Comparison of ENCODE assay signal across 10 mouse cellular contexts in genomic region chr2:74426746-74427145, GRCm38 (mm10).
DNase-seq lines count a peak whose midpoint lies in the region; ATAC-seq lines count a peak whose summit lies in the region.
"Had no signal": no experiment of that assay in that cellular context is flagged by ENCODE, and none has a peak within 500 bp of the region (broad histone marks: within the 10 kb centered on the region; RNA-seq: fewer than 3 reads in every experiment).

No protein-coding gene starts in this region.

- H3K4me1 ChIP-seq in heart, embryonic 10.5 days: no peaks in the 10 kb centered on the region

- intact Hi-C loops in left cerebral cortex, postnatal 36 days (cut with DNase I): no loop called here

- H3K36me3 ChIP-seq in heart, embryonic 10.5 days: no peaks in the 10 kb centered on the region

- no peak overlapping the region for H3K4me3 ChIP-seq in heart, embryonic 10.5 days

- H3K27me3 ChIP-seq in heart, embryonic 10.5 days (ENCODE audit: insufficient read depth, poor library complexity, severe bottlenecking): no peaks in the 10 kb centered on the region

- WGBS in heart, embryonic 10.5 days: 75% methylated on average over 15 of the region's 15 CpGs

- H3K9me3 ChIP-seq in heart, embryonic 10.5 days: no peaks in the 10 kb centered on the region

- no peak overlapping the region for H3K27ac ChIP-seq in heart, embryonic 10.5 days
- H3K27ac ChIP-seq: macrophage had no signal

- DNase-seq in left cerebral cortex, adult 11 months (ENCODE audit: low spot score): peak; percentile 29
- DNase-seq in left cerebral cortex, postnatal 36 days (ENCODE audit: low spot score in 2 of 2): no peak
- peak; percentile 25 to 38 for DNase-seq in frontal cortex, postnatal 36 days (ENCODE audit: low spot score in 2 of 2)
- DNase-seq in mesoderm, embryonic 11.5 days (ENCODE audit: low read depth, low spot score): peak; percentile 64
- no peak for DNase-seq in lung, adult 18-20 months
- DNase-seq in heart, embryonic 10.5 days (ENCODE audit: low spot score): no peak
- no peak for DNase-seq in thymus, adult 18-20 months
- DNase-seq: thymus, adult 2 months had no signal

- no peak for ATAC-seq in cerebellum, adult (ENCODE audit: insufficient number of reproducible peaks, low FRiP score, low TSS enrichment)

Comparison
In these comparisons a context has a peak if more than half of its experiments do, and no peak if none do; other contexts are left out.
1. DNase-seq: peak in left cerebral cortex, adult 11 months (single experiment), frontal cortex, postnatal 36 days (2 of 2) and mesoderm, embryonic 11.5 days (single experiment); none in left cerebral cortex, postnatal 36 days (0 of 2), lung, adult 18-20 months (0 of 2), heart, embryonic 10.5 days (single experiment) and thymus, adult 18-20 months (0 of 2).